Mouse (Mus musculus) lung, postnatal 25 days (tissue): Measurements from ENCODE around the gene Cyp2c54.
"Not testable (repeated sequence)": the region's sequence is repeated elsewhere in the genome, so short reads cannot be mapped to it uniquely, and the experiment has no call there.

Experiments
- DNase-seq: peaks from one replicate; pipeline ENCODE4 v3.0.0; 2022; ENCODE audit warnings: low spot score

Gene Cyp2c54

GRCm38 (mm10) chr19:40073701-40074100 is at the start of gene Cyp2c54:
TSS of gene Cyp2c54 (minus strand) at chr19:40073827.
- no peak for DNase-seq

GRCm38 (mm10) chr19:40119624-40120023 is 46.0 kb upstream of the Cyp2c54 start:
- DNase-seq = not testable (repeated sequence)

- DNase-seq = no peak
Observed at GRCm38 (mm10) chr19:40091111-40091510, 17.5 kb upstream of the Cyp2c54 start.

GRCm38 (mm10) chr19:40089421-40089820 is 15.8 kb upstream of the Cyp2c54 start, which contains the start of gene Cyp2c50:
TSS of gene Cyp2c50 (plus strand) at chr19:40089688.
- DNase-seq = not testable (repeated sequence)

GRCm38 (mm10) chr19:40088381-40088780 is 14.8 kb upstream of the Cyp2c54 start:
- no peak for DNase-seq

- DNase-seq = not testable (repeated sequence)
Observed at GRCm38 (mm10) chr19:39992140-39992539, 81.5 kb downstream of the Cyp2c54 start, which contains the start of gene Cyp2c37. TSS of gene Cyp2c37 (plus strand) at chr19:39992424.

- no peak for DNase-seq
Observed at GRCm38 (mm10) chr19:39989471-39989870, 84.2 kb downstream of the Cyp2c54 start.
